ENCODE assay signal across 9 mouse cellular contexts in genomic region chr19:4193129-4193528, GRCm38 (mm10). TPM values are rescaled to one million over a fixed set of nuclear protein-coding genes. Genes with fewer than 3 reads are reported as not detected.
DNase-seq lines count a peak whose midpoint lies in the region; ATAC-seq lines count a peak whose summit lies in the region.
"Had no signal": no experiment of that assay in that cellular context is flagged by ENCODE, and none has a peak within 500 bp of the region (broad histone marks: within the 10 kb centered on the region; RNA-seq: fewer than 3 reads in every experiment).

No protein-coding gene starts in this region.

- ATAC-seq in megakaryocyte, adult 5-6 weeks (ENCODE audit: poor library complexity, severe bottlenecking): no peak
- ATAC-seq in limb, embryonic 13.5 days (ENCODE audit: low FRiP score, low read depth): no peak
- ATAC-seq in stomach, embryonic 14.5 days (ENCODE audit: insufficient number of reproducible peaks, insufficient read depth, low FRiP score, low read depth): no peak

- H3K27me3 ChIP-seq in megakaryocyte, embryonic 14.5 days (replicated peaks): no peaks in the 10 kb centered on the region
- H3K27me3 ChIP-seq in limb, embryonic 13.5 days: no peaks in the 10 kb centered on the region
- no peaks in the 10 kb centered on the region for H3K27me3 ChIP-seq in stomach, embryonic 14.5 days (ENCODE audit: control insufficient read depth, insufficient read depth, low read length)

- H3K36me3 ChIP-seq in megakaryocyte, embryonic 14.5 days (replicated peaks; ENCODE audit: low read length): peaks cover 69% of the 10 kb centered on the region
- H3K36me3 ChIP-seq in limb, embryonic 13.5 days: peaks cover 50% of the 10 kb centered on the region
- H3K36me3 ChIP-seq in stomach, embryonic 14.5 days (ENCODE audit: control insufficient read depth, insufficient read depth, low read length): peaks cover 46% of the 10 kb centered on the region

- H3K9ac ChIP-seq in limb, embryonic 13.5 days: peak overlapping the region; percentile 98
- H3K9ac ChIP-seq in stomach, embryonic 14.5 days (replicated peaks; ENCODE audit: low read depth, low read length): peak overlapping the region; percentile 92

- peak overlapping the region; percentile 98 for H3K4me2 ChIP-seq in limb, embryonic 13.5 days (replicated peaks)
- H3K4me2 ChIP-seq in stomach, embryonic 14.5 days (replicated peaks; ENCODE audit: low read depth, low read length): peak overlapping the region; percentile 97

- DNase-seq in cerebellum, adult 11-12 months: peak; percentile 60
- DNase-seq in cerebellum, adult 11 months: no peak
- DNase-seq in left cerebral cortex, adult 9 months (ENCODE audit: low spot score in 2 of 2): no peak
- no peak for DNase-seq in layer of hippocampus, adult 9-11 months
- DNase-seq: lung, adult 18-20 months had no signal

- peak overlapping the region; percentile 98 for H3K4me3 ChIP-seq in megakaryocyte, embryonic 14.5 days (replicated peaks)
- peak overlapping the region; percentile 92 for H3K4me3 ChIP-seq in limb, embryonic 13.5 days
- H3K4me3 ChIP-seq in stomach, embryonic 14.5 days (ENCODE audit: low read depth, low read length): peak overlapping the region; percentile 98

- peaks cover 87% of the 10 kb centered on the region for H3K4me1 ChIP-seq in megakaryocyte, embryonic 14.5 days
- H3K4me1 ChIP-seq in limb, embryonic 13.5 days: peaks cover 43% of the 10 kb centered on the region
- H3K4me1 ChIP-seq in stomach, embryonic 14.5 days (ENCODE audit: control insufficient read depth, insufficient read depth, low read length): peaks cover 23% of the 10 kb centered on the region

- 0 out of 2 replicates have a peak overlapping the region, but pooled peaks have one; percentile 96 for H3K27ac ChIP-seq in limb, embryonic 13.5 days
- no peak overlapping the region for H3K27ac ChIP-seq in stomach, embryonic 14.5 days (ENCODE audit: low read length)

- H3K9me3 ChIP-seq in megakaryocyte, embryonic 14.5 days: no peaks in the 10 kb centered on the region
- H3K9me3 ChIP-seq in limb, embryonic 13.5 days: no peaks in the 10 kb centered on the region
- no peaks in the 10 kb centered on the region for H3K9me3 ChIP-seq in stomach, embryonic 14.5 days (ENCODE audit: control insufficient read depth, low read depth, low read length)

- 58% methylated on average over 6 of the region's 6 CpGs for WGBS in limb, embryonic 13.5 days
- WGBS in stomach, embryonic 14.5 days: 47% methylated on average over 6 of the region's 6 CpGs

RNA-seq across cellular contexts. Expression of gene Ppp1ca, which starts 1.3 kb away (rescaled TPM):
- polyA plus RNA-seq in megakaryocyte, embryonic 14.5 days (2012; ENCODE audit: insufficient read depth, low replicate concordance): 268 and 792 TPM in 2 replicates
- total RNA-seq in megakaryocyte, adult 5-6 weeks (2015): 496 and 536 TPM in 2 replicates
- total RNA-seq in megakaryocyte, adult 5-6 weeks (2017): 639 and 705 TPM in 2 replicates
- polyA plus RNA-seq in limb, embryonic 13.5 days (2015; fragmentation: Nextera tagmentation; extraction: Ambion mirVana): 817 and 858 TPM in 2 replicates
- polyA plus RNA-seq in stomach, embryonic 14.5 days (2014; fragmentation: Nextera tagmentation; extraction: Ambion mirVana): 759 and 780 TPM in 2 replicates

RNA-seq across cellular contexts. Expression of gene Tbc1d10c, which starts 2.0 kb away (rescaled TPM):
- 24.1 and 31.5 TPM in 2 replicates for polyA plus RNA-seq in megakaryocyte, embryonic 14.5 days (2012; ENCODE audit: insufficient read depth, low replicate concordance)
- 52.8 and 59.9 TPM in 2 replicates for total RNA-seq in megakaryocyte, adult 5-6 weeks (2015)
- total RNA-seq in megakaryocyte, adult 5-6 weeks (2017): 21.5 and 33.5 TPM in 2 replicates
- 1.3 and 2.7 TPM in 2 replicates for polyA plus RNA-seq in limb, embryonic 13.5 days (2015; fragmentation: Nextera tagmentation; extraction: Ambion mirVana)
- 1.5 and 2.5 TPM in 2 replicates for polyA plus RNA-seq in stomach, embryonic 14.5 days (2014; fragmentation: Nextera tagmentation; extraction: Ambion mirVana)

RNA-seq across cellular contexts. Expression of gene Rad9a, which starts 8.3 kb away (rescaled TPM):
- polyA plus RNA-seq in megakaryocyte, embryonic 14.5 days (2012; ENCODE audit: insufficient read depth, low replicate concordance): 22.1 and 24.3 TPM in 2 replicates
- total RNA-seq in megakaryocyte, adult 5-6 weeks (2015): 32.8 and 36.7 TPM in 2 replicates
- total RNA-seq in megakaryocyte, adult 5-6 weeks (2017): 21.4 and 22.8 TPM in 2 replicates
- polyA plus RNA-seq in limb, embryonic 13.5 days (2015; fragmentation: Nextera tagmentation; extraction: Ambion mirVana): 36.2 and 38.1 TPM in 2 replicates
- polyA plus RNA-seq in stomach, embryonic 14.5 days (2014; fragmentation: Nextera tagmentation; extraction: Ambion mirVana): 33.3 and 33.5 TPM in 2 replicates

RNA-seq across cellular contexts. Expression of gene Carns1, which starts 17.9 kb away (rescaled TPM):
- 1.3 and 5.6 TPM in 2 replicates for polyA plus RNA-seq in megakaryocyte, embryonic 14.5 days (2012; ENCODE audit: insufficient read depth, low replicate concordance)
- total RNA-seq in megakaryocyte, adult 5-6 weeks (2015): 3.9 and 4.7 TPM in 2 replicates
- total RNA-seq in megakaryocyte, adult 5-6 weeks (2017): 1.3 and 2.0 TPM in 2 replicates
- 2.2 and 2.5 TPM in 2 replicates for polyA plus RNA-seq in limb, embryonic 13.5 days (2015; fragmentation: Nextera tagmentation; extraction: Ambion mirVana)
- 0.90 and 1.3 TPM in 2 replicates for polyA plus RNA-seq in stomach, embryonic 14.5 days (2014; fragmentation: Nextera tagmentation; extraction: Ambion mirVana)

RNA-seq across cellular contexts. Expression of gene Clcf1, which starts 20.9 kb away (rescaled TPM):
- 0.09 and 2.0 TPM in 2 replicates for polyA plus RNA-seq in megakaryocyte, embryonic 14.5 days (2012; ENCODE audit: insufficient read depth, low replicate concordance)
- total RNA-seq in megakaryocyte, adult 5-6 weeks (2015): 1.4 and 2.9 TPM in 2 replicates
- 0.40 and 2.2 TPM in 2 replicates for total RNA-seq in megakaryocyte, adult 5-6 weeks (2017)
- 9.0 and 10.0 TPM in 2 replicates for polyA plus RNA-seq in limb, embryonic 13.5 days (2015; fragmentation: Nextera tagmentation; extraction: Ambion mirVana)
- 7.3 and 8.3 TPM in 2 replicates for polyA plus RNA-seq in stomach, embryonic 14.5 days (2014; fragmentation: Nextera tagmentation; extraction: Ambion mirVana)
